Mouse (Mus musculus) layer of hippocampus, postnatal 14 days (tissue): Measurements from ENCODE around the gene Gm11146. TPM values are rescaled to one million over a fixed set of nuclear protein-coding genes. Genes with fewer than 3 reads are reported as not detected.
A peak's percentile ranks its signal among the peaks of the same experiment; 100 is the strongest.

Experiments used
- DNase-seq, 2 experiments: peaks; one replicate each; pipeline ENCODE4 v3.0.0; 2021 to 2022; ENCODE audit warnings: low spot score in 2 of 2, mixed read lengths in 1 of 2
- long read RNA-seq, 2 experiments: library from polyadenylated mRNA; stranded (forward); transcript quantifications; one replicate each; pipeline ENCODE4 v2.0.0; 2021
- total RNA-seq, 2 experiments: library from RNA; stranded (reverse); gene quantifications; 2 replicates each; pipeline ENCODE4 v1.2.3; 2021

Gm11146 gene
- total RNA-seq = not detected
- long read RNA-seq, experiment 1 = 0 reads
- long read RNA-seq, experiment 2 = 0 reads

- no peak for DNase-seq
Measured at GRCm38 (mm10) chr16:77601994-77602393, at the start of gene Gm11146. Gm11146 (minus strand) TSS chr16:77602094.

GRCm38 (mm10) chr16:77650596-77650995 lies 48.7 kb upstream of the Gm11146 start:
- DNase-seq = no peak

GRCm38 (mm10) chr16:77649006-77649405 lies 47.1 kb upstream of the Gm11146 start:
- no peak for DNase-seq

GRCm38 (mm10) chr16:77648181-77648580 lies 46.3 kb upstream of the Gm11146 start:
- no peak for DNase-seq

GRCm38 (mm10) chr16:77646146-77646545 lies 44.3 kb upstream of the Gm11146 start:
- no peak for DNase-seq

GRCm38 (mm10) chr16:77644976-77645375 lies 43.1 kb upstream of the Gm11146 start:
- DNase-seq = no peak

- peak; percentile 82 to 91 for DNase-seq
Measured at GRCm38 (mm10) chr16:77643871-77644720, 42.2 kb upstream of the Gm11146 start.

GRCm38 (mm10) chr16:77643036-77643870 lies 41.4 kb upstream of the Gm11146 start:
- peak; percentile 73 to 81 for DNase-seq

GRCm38 (mm10) chr16:77636497-77636896 lies 34.6 kb upstream of the Gm11146 start:
- no peak for DNase-seq

- no peak for DNase-seq
Measured at GRCm38 (mm10) chr16:77632315-77632881, 30.5 kb upstream of the Gm11146 start.

GRCm38 (mm10) chr16:77622681-77623080 lies 20.8 kb upstream of the Gm11146 start:
- DNase-seq = no peak

GRCm38 (mm10) chr16:77602581-77602980 lies 687 bp upstream of the Gm11146 start:
- DNase-seq = no peak

- peak in 1 of 2 experiments; percentile 29 for DNase-seq
Measured at GRCm38 (mm10) chr16:77598787-77599186, 3.1 kb downstream of the Gm11146 start.

- DNase-seq = peak; percentile 42 to 62
Measured at GRCm38 (mm10) chr16:77596556-77596955, 5.3 kb downstream of the Gm11146 start.

- DNase-seq = no peak
Measured at GRCm38 (mm10) chr16:77595661-77596060, 6.2 kb downstream of the Gm11146 start.

GRCm38 (mm10) chr16:77594553-77594952 lies 7.3 kb downstream of the Gm11146 start:
- DNase-seq = peak; percentile 81 to 89

- DNase-seq = peak; percentile 84 to 86
Measured at GRCm38 (mm10) chr16:77593828-77594421, 8.0 kb downstream of the Gm11146 start.

GRCm38 (mm10) chr16:77592986-77593385 lies 8.9 kb downstream of the Gm11146 start:
- DNase-seq = peak in 1 of 2 experiments; percentile 38

GRCm38 (mm10) chr16:77573036-77573435 lies 28.9 kb downstream of the Gm11146 start:
- no peak for DNase-seq

GRCm38 (mm10) chr16:77569457-77569856 lies 32.4 kb downstream of the Gm11146 start:
- no peak for DNase-seq

GRCm38 (mm10) chr16:77568384-77568783 lies 33.5 kb downstream of the Gm11146 start:
- DNase-seq = no peak
